In genomic region chr6:129237350-129238274, GRCm38 (mm10) we compare ENCODE assay signal across 8 mouse cellular contexts. TPM values are rescaled to one million over a fixed set of nuclear protein-coding genes. Genes with fewer than 3 reads are reported as not detected.
A peak's percentile ranks its signal among the peaks of the same experiment; 100 is the strongest.
DNase-seq lines count a peak whose midpoint lies in the region; ATAC-seq and TF ChIP-seq lines count a peak whose summit lies in the region.

No protein-coding gene starts in this region.

- peak; percentile 61 for ATAC-seq in CD4-positive, CD25-positive, alpha-beta regulatory T cell, adult 4 months
- ATAC-seq in forebrain, embryonic 11.5 days (replicated peaks; ENCODE audit: low FRiP score): peak; percentile 97
- ATAC-seq in heart, embryonic 16.5 days (replicated peaks; ENCODE audit: extremely low read depth, insufficient read depth, low FRiP score): peak; percentile 85
- ATAC-seq in liver, embryonic 14.5 days (ENCODE audit: insufficient read depth): peak; percentile 90
- ATAC-seq in stomach, postnatal 0 days (ENCODE audit: low FRiP score, low TSS enrichment): peak; percentile 94

- H3K4me3 ChIP-seq in forebrain, embryonic 11.5 days (ENCODE audit: low read depth, low read length): peak overlapping the region; percentile 46
- H3K4me3 ChIP-seq in heart, embryonic 16.5 days (ENCODE audit: low read length): peak overlapping the region; percentile 70
- H3K4me3 ChIP-seq in liver, embryonic 14.5 days (ENCODE audit: insufficient read depth in 1 of 2, low read depth in 2 of 2, low read length in 2 of 2): peak overlapping the region; percentile 60 to 98
- peak overlapping the region; percentile 44 for H3K4me3 ChIP-seq in stomach, postnatal 0 days (ENCODE audit: low read depth, low read length)

- no peaks in the 10 kb centered on the region for H3K27me3 ChIP-seq in forebrain, embryonic 11.5 days (ENCODE audit: control insufficient read depth, insufficient read depth, low read length)
- H3K27me3 ChIP-seq in heart, embryonic 16.5 days (ENCODE audit: control insufficient read depth, insufficient read depth, low read length): no peaks in the 10 kb centered on the region
- H3K27me3 ChIP-seq in liver, embryonic 14.5 days (ENCODE audit: control insufficient read depth, insufficient read depth, low read length): no peaks in the 10 kb centered on the region
- no peaks in the 10 kb centered on the region for H3K27me3 ChIP-seq in stomach, postnatal 0 days (ENCODE audit: control insufficient read depth, insufficient read depth, low read length)

- H3K9ac ChIP-seq in forebrain, embryonic 11.5 days (ENCODE audit: low read length): peak overlapping the region; percentile 55
- H3K9ac ChIP-seq in heart, embryonic 16.5 days (ENCODE audit: low read length): peak overlapping the region; percentile 68
- H3K9ac ChIP-seq in liver, embryonic 14.5 days (replicated peaks): peak overlapping the region; percentile 61
- peak overlapping the region; percentile 52 for H3K9ac ChIP-seq in stomach, postnatal 0 days (ENCODE audit: low read length)

- peak; percentile 11; the same call in 1 of the 2 replicates for TF ChIP-seq EP300 in liver, embryonic 14.5 days (IDR thresholded peaks at IDR 0.05; ENCODE audit: low read depth)
- TF ChIP-seq EP300 in stomach, postnatal 0 days (optimal IDR thresholded peaks at IDR 0.05): peak; percentile 30

- H3K36me3 ChIP-seq in forebrain, embryonic 11.5 days (ENCODE audit: control insufficient read depth, insufficient read depth, low read length): no peaks in the 10 kb centered on the region
- no peaks in the 10 kb centered on the region for H3K36me3 ChIP-seq in heart, embryonic 16.5 days (ENCODE audit: control insufficient read depth, insufficient read depth)
- no peaks in the 10 kb centered on the region for H3K36me3 ChIP-seq in liver, embryonic 14.5 days (replicated peaks; ENCODE audit: control insufficient read depth, insufficient read depth, low read depth)
- H3K36me3 ChIP-seq in stomach, postnatal 0 days (ENCODE audit: control insufficient read depth, insufficient read depth, low read length): no peaks in the 10 kb centered on the region

- H3K4me2 ChIP-seq in forebrain, embryonic 11.5 days (ENCODE audit: low read depth, low read length, severe bottlenecking): peak overlapping the region; percentile 62
- peak overlapping the region; percentile 77 for H3K4me2 ChIP-seq in heart, embryonic 16.5 days (ENCODE audit: low read depth, low read length)
- peak overlapping the region; percentile 75 for H3K4me2 ChIP-seq in liver, embryonic 14.5 days (ENCODE audit: low read depth)
- H3K4me2 ChIP-seq in stomach, postnatal 0 days (replicated peaks; ENCODE audit: low read depth): peak overlapping the region; percentile 53

- WGBS in forebrain, embryonic 11.5 days: 20% methylated on average over 16 of the region's 16 CpGs
- 15% methylated on average over 16 of the region's 16 CpGs for WGBS in heart, embryonic 16.5 days
- 5% methylated on average over 16 of the region's 16 CpGs for WGBS in liver, embryonic 14.5 days (ENCODE audit: insufficient replicate concordance)
- 7% methylated on average over 16 of the region's 16 CpGs for WGBS in stomach, postnatal 0 days

- peak; percentile 91 for TF ChIP-seq CTCF in liver, embryonic 14.5 days (IDR thresholded peaks at IDR 0.05; ENCODE audit: low read depth)
- peak; percentile 89 for TF ChIP-seq CTCF in stomach, postnatal 0 days (IDR thresholded peaks at IDR 0.05; ENCODE audit: low read depth)

- no peak overlapping the region for H3K27ac ChIP-seq in forebrain, embryonic 11.5 days (ENCODE audit: low read depth, low read length)
- H3K27ac ChIP-seq in heart, embryonic 16.5 days (ENCODE audit: low read length): peak overlapping the region; percentile 72
- peak overlapping the region; percentile 27; the same call in 1 of the 2 replicates for H3K27ac ChIP-seq in liver, embryonic 14.5 days
- H3K27ac ChIP-seq in stomach, postnatal 0 days (replicated peaks): peak overlapping the region; percentile 91

- DNase-seq in c-Kit-positive CD71-negative TER-119-negative erythroid progenitor cells, embryonic 14.5 days (ENCODE audit: low read depth): peak; percentile 76
- peak; percentile 71 for DNase-seq in forebrain, embryonic 11.5 days (ENCODE audit: low spot score)
- DNase-seq in kidney, postnatal 25 days: peak; percentile 93 to 95
- peak; percentile 59 to 71 (median 66) for DNase-seq in liver, embryonic 14.5 days (ENCODE audit: low read depth in 3 of 3, low spot score in 3 of 3)
- DNase-seq in neural tube, embryonic 10.5 days (ENCODE audit: extremely low spot score, low spot score): peak; percentile 63
- DNase-seq in stomach, postnatal 0 days (ENCODE audit: low spot score): peak; percentile 90

- no peaks in the 10 kb centered on the region for H3K4me1 ChIP-seq in forebrain, embryonic 11.5 days (replicated peaks; ENCODE audit: control insufficient read depth, insufficient read depth, low read length)
- H3K4me1 ChIP-seq in heart, embryonic 16.5 days (ENCODE audit: control insufficient read depth, insufficient read depth, low read length): 0 out of 2 replicates have a peak, but pooled peaks cover 4% of the 10 kb centered on the region
- peaks cover 29 to 43% of the 10 kb centered on the region in 2 experiments for H3K4me1 ChIP-seq in liver, embryonic 14.5 days (replicated peaks; ENCODE audit: control insufficient read depth in 2 of 2, insufficient read depth in 2 of 2, low read length in 1 of 2)
- peaks cover 9% of the 10 kb centered on the region for H3K4me1 ChIP-seq in stomach, postnatal 0 days (replicated peaks; ENCODE audit: control insufficient read depth, insufficient read depth)

- H3K9me3 ChIP-seq in forebrain, embryonic 11.5 days (ENCODE audit: control insufficient read depth, low read length): no peaks in the 10 kb centered on the region
- H3K9me3 ChIP-seq in heart, embryonic 16.5 days (replicated peaks; ENCODE audit: control insufficient read depth, low read length): no peaks in the 10 kb centered on the region
- no peaks in the 10 kb centered on the region for H3K9me3 ChIP-seq in liver, embryonic 14.5 days (ENCODE audit: control insufficient read depth, low read length)
- no peaks in the 10 kb centered on the region for H3K9me3 ChIP-seq in stomach, postnatal 0 days (ENCODE audit: control insufficient read depth, low read length)

RNA-seq across cellular contexts. Expression of gene Cd69, which starts 37.6 kb away (rescaled TPM):
- 100 to 1,000 TPM; 220 to 231 TPM for polyA plus RNA-seq in CD4-positive, CD25-positive, alpha-beta regulatory T cell, adult 4 months (2017; shearing (Covaris generic))
- not detected in 2 replicates for polyA plus RNA-seq in forebrain, embryonic 11.5 days (2014; fragmentation: Nextera tagmentation; extraction: Ambion mirVana)
- polyA plus RNA-seq in heart, embryonic 16.5 days (2015; fragmentation: Nextera tagmentation; extraction: Ambion mirVana): 0.31 and 0.53 TPM in 2 replicates
- 0.44 and 0.98 TPM in 2 replicates for polyA plus RNA-seq in liver, embryonic 14.5 days (2012; rRNA removed)
- polyA plus RNA-seq in liver, embryonic 14.5 days (2014; fragmentation: Nextera tagmentation; extraction: Ambion mirVana): 0.97 and 1.1 TPM in 2 replicates
- polyA plus RNA-seq in stomach, postnatal 0 days (2015; fragmentation: Nextera tagmentation; extraction: Ambion mirVana): 0.15 and 0.18 TPM in 2 replicates

RNA-seq across cellular contexts. Expression of gene Clec2d, which starts 57.2 kb away (rescaled TPM):
- 10 to 100 TPM in 1 of 2 experiments, 1 to 10 TPM in 1; 7.8 to 11.7 TPM for polyA plus RNA-seq in CD4-positive, CD25-positive, alpha-beta regulatory T cell, adult 4 months (2017; shearing (Covaris generic))
- polyA plus RNA-seq in forebrain, embryonic 11.5 days (2014; fragmentation: Nextera tagmentation; extraction: Ambion mirVana): not detected in 2 replicates
- polyA plus RNA-seq in heart, embryonic 16.5 days (2015; fragmentation: Nextera tagmentation; extraction: Ambion mirVana): 0.56 and 0.98 TPM in 2 replicates
- polyA plus RNA-seq in liver, embryonic 14.5 days (2012; rRNA removed): 2.1 and 6.6 TPM in 2 replicates
- polyA plus RNA-seq in liver, embryonic 14.5 days (2014; fragmentation: Nextera tagmentation; extraction: Ambion mirVana): 0.19 and 0.22 TPM in 2 replicates
- polyA plus RNA-seq in stomach, postnatal 0 days (2015; fragmentation: Nextera tagmentation; extraction: Ambion mirVana): 0.42 and 0.87 TPM in 2 replicates

Comparison
In these comparisons a context has a peak if more than half of its experiments do, and no peak if none do; other contexts are left out.
1. RNA of gene Cd69, which starts 37.6 kb away (polyA plus RNA-seq): 220 to 231 TPM in CD4-positive, CD25-positive, alpha-beta regulatory T cell, adult 4 months; 0.44 to 1.1 TPM in liver, embryonic 14.5 days, 0.31 to 0.53 TPM in heart, embryonic 16.5 days, 0.15 to 0.18 TPM in stomach, postnatal 0 days and not detected in forebrain, embryonic 11.5 days; every median in the first group is over 100 times any median in the second.
2. Peak in every context shown above with its lines, with median percentiles within 50 percentile points of each other: ATAC-seq, DNase-seq, H3K4me2 ChIP-seq, H3K4me3 ChIP-seq and H3K9ac ChIP-seq.